Mouse (Mus musculus): ENCODE results near the gene Dmbt1. TPM values are rescaled to one million over a fixed set of nuclear protein-coding genes. Genes with fewer than 3 reads are reported as not detected.
"Not testable (repeated sequence)": the region's sequence is repeated elsewhere in the genome, so short reads cannot be mapped to it uniquely, and the experiment has no call there.

The Dmbt1 gene
- polyA plus RNA-seq, 1 experiment from 2014 or later = 121 TPM

DNA sequence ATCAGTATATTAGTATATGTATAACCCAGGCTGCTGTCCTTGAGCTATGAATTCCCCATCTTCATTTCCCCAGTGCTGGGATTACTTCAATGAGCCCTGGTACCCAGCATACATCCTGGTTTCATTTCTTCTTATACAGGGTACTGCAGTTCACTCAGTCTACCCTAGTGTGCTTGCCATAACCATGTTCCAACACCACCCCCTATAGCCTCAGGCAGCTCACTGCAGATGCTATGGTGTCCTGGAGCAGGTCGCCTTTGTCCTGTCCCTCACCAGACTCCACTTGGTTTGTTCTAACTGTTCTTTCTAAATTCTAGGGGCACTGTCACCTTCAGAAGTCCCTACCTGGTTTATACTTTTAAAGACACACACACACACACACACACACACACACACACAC, 10.8 kb downstream of the Dmbt1 start:
- Histone ChIP-seq H3K9ac (ENCODE audit: low read depth, low read length) (no peak overlapping the region), H3K27me3 (replicated peaks; ENCODE audit: control insufficient read depth, insufficient read depth, low read length) (no peaks in the 10 kb centered on the region), H3K27ac (ENCODE audit: low read depth, low read length) (no peak overlapping the region), H3K9me3 (ENCODE audit: control insufficient read depth) (no peaks in the 10 kb centered on the region), H3K4me1 (replicated peaks; ENCODE audit: control insufficient read depth, insufficient read depth, low read length) (no peaks in the 10 kb centered on the region), H3K4me3 (ENCODE audit: low read depth, low read length) (no peak overlapping the region), H3K36me3 (ENCODE audit: control insufficient read depth, insufficient read depth) (no peaks in the 10 kb centered on the region), H3K4me2 (replicated peaks; ENCODE audit: low read depth) (no peak overlapping the region)
- peak; percentile 73 for TF ChIP-seq CTCF (IDR thresholded peaks at IDR 0.05; ENCODE audit: low read depth)
- no peak for ATAC-seq
- 70% methylated on average over 1 of the region's 1 CpGs for WGBS

DNA sequence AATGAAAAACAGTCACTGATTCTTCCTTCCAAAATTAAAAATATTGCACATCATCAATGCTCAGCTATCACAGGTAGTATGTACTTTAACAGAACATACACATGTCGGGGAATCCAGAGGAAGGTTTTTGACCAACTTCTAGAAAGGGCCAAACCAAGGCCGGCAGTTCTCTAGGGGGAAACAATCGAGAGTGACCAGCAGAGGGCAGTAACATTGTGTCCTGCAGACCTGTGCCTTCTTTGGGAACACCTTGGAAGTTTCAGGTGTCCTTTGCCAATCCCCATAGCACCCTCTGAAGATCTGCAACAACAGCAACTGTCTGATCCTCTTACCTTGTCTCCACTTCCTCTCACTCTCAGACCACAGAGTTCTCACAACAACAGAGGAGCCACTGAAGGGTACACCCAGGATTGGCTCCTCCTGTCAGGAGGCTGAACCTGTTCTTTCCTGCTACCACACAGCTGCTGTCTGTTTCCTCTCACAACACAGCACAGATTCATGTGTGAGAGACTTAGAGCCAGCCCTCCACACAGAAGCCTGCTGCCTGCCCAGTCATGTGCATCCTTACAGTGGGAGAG, 13.5 kb downstream of the Dmbt1 start:
- H3K4me3 ChIP-seq (ENCODE audit: low read depth, low read length); H3K9me3 ChIP-seq (ENCODE audit: control insufficient read depth); ATAC-seq; H3K4me2 ChIP-seq (replicated peaks; ENCODE audit: low read depth); H3K27ac ChIP-seq (ENCODE audit: low read depth, low read length); H3K4me1 ChIP-seq (replicated peaks; ENCODE audit: control insufficient read depth, insufficient read depth, low read length); H3K27me3 ChIP-seq (replicated peaks; ENCODE audit: control insufficient read depth, insufficient read depth, low read length); H3K36me3 ChIP-seq (ENCODE audit: control insufficient read depth, insufficient read depth); H3K9ac ChIP-seq (ENCODE audit: low read depth, low read length): not testable (repeated sequence)
- peak; percentile 69 for TF ChIP-seq CTCF (IDR thresholded peaks at IDR 0.05; ENCODE audit: low read depth)
- 34% methylated on average over 3 of the region's 3 CpGs for WGBS

DNA sequence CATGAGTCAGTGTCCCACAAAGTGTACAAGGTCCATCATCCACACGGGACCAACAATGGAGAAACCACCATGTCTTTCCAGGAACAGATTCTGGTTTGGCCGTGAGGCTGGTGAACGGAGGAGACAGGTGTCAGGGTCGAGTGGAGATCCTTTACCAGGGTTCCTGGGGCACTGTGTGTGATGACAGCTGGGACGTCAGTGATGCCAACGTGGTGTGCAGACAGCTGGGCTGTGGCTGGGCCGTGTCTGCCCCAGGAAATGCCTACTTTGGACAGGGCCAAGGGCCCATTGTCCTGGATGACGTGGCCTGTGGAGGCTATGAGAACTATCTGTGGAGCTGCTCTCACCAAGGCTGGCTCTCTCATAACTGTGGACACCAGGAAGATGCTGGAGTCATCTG, 18.0 kb downstream of the Dmbt1 start:
- 85% methylated on average over 8 of the region's 8 CpGs for WGBS
- H3K4me1 ChIP-seq (replicated peaks; ENCODE audit: control insufficient read depth, insufficient read depth, low read length); H3K4me2 ChIP-seq (replicated peaks; ENCODE audit: low read depth); H3K36me3 ChIP-seq (ENCODE audit: control insufficient read depth, insufficient read depth); H3K4me3 ChIP-seq (ENCODE audit: low read depth, low read length); H3K27ac ChIP-seq (ENCODE audit: low read depth, low read length); H3K27me3 ChIP-seq (replicated peaks; ENCODE audit: control insufficient read depth, insufficient read depth, low read length); H3K9ac ChIP-seq (ENCODE audit: low read depth, low read length); ATAC-seq; H3K9me3 ChIP-seq (ENCODE audit: control insufficient read depth): not testable (repeated sequence)

DNA sequence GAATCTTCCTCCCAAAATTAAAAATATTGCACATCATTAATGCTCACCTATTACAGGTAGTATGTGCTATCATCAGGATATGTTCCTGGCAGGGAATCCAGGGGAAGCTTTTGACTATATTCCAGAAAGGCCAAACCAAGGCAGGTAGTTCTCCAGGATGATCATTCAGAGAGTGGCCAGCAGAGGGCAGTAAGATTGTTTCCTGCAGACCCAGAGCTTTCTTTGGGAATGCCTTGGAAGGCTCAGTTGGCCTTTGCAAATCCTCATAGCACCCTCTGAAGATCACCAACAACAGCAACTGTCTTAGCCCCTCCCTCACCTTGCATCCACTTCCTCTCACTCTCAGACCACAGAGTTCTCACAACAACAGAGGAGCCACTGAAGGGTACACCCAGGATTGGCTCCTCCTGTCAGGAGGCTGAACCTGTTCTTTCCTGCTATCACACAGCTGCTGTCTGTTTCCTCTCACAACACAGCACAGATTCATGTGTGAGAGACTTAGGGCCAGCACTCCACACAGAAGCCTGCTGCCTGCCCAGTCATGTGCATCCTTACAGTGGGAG, 23.0 kb downstream of the Dmbt1 start:
- H3K27ac ChIP-seq (ENCODE audit: low read depth, low read length) = no peak overlapping the region
- no peak for ATAC-seq
- peaks cover 3% of the 10 kb centered on the region; the same call in 1 of the 2 replicates for H3K36me3 ChIP-seq (ENCODE audit: control insufficient read depth, insufficient read depth)
- no peak overlapping the region for H3K4me2 ChIP-seq (replicated peaks; ENCODE audit: low read depth)
- H3K4me1 ChIP-seq (replicated peaks; ENCODE audit: control insufficient read depth, insufficient read depth, low read length) = no peaks in the 10 kb centered on the region
- H3K4me3 ChIP-seq (ENCODE audit: low read depth, low read length) = no peak overlapping the region
- no peaks in the 10 kb centered on the region for H3K9me3 ChIP-seq (ENCODE audit: control insufficient read depth)
- no peaks in the 10 kb centered on the region for H3K27me3 ChIP-seq (replicated peaks; ENCODE audit: control insufficient read depth, insufficient read depth, low read length)
- H3K9ac ChIP-seq (ENCODE audit: low read depth, low read length) = no peak overlapping the region
- TF ChIP-seq CTCF (IDR thresholded peaks at IDR 0.05; ENCODE audit: low read depth) = peak; percentile 70

DNA sequence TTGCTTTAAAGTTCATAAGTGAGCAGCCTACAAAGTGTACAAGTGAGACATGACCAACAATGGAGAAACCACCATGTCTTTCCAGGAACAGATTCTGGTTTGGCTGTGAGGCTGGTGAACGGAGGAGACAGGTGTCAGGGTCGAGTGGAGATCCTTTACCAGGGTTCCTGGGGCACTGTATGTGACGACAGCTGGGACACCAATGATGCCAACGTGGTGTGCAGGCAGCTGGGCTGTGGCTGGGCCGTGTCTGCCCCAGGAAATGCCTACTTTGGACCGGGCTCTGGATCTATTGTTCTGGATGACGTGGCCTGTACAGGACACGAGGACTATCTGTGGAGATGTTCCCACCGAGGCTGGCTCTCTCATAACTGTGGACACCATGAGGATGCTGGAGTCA, 26.1 kb downstream of the Dmbt1 start:
- not testable (repeated sequence) for H3K4me1 ChIP-seq (replicated peaks; ENCODE audit: control insufficient read depth, insufficient read depth, low read length); H3K4me3 ChIP-seq (ENCODE audit: low read depth, low read length); H3K9ac ChIP-seq (ENCODE audit: low read depth, low read length); H3K9me3 ChIP-seq (ENCODE audit: control insufficient read depth); ATAC-seq; H3K27ac ChIP-seq (ENCODE audit: low read depth, low read length); H3K27me3 ChIP-seq (replicated peaks; ENCODE audit: control insufficient read depth, insufficient read depth, low read length); H3K4me2 ChIP-seq (replicated peaks; ENCODE audit: low read depth); H3K36me3 ChIP-seq (ENCODE audit: control insufficient read depth, insufficient read depth)
- WGBS = 78% methylated on average over 9 of the region's 9 CpGs

DNA sequence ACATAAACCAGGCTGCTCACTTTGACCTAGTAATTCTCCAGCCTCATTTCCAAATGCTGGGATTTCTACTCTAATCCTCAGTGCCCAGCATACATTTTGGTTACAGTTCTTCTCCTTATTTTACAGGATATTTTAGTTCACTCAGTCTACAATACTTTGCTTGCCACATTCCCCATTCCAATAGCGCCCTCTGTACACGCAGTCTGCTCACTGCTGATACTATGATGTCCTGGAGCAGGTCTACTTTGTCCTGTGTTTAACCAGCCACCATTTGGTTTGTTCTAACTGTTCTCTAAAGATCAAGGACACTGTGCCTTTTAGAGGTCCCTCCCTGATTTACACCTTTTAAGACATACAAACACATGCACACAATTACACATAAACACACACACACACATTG, 28.0 kb downstream of the Dmbt1 start:
- H3K9ac ChIP-seq (ENCODE audit: low read depth, low read length); H3K9me3 ChIP-seq (ENCODE audit: control insufficient read depth); H3K4me3 ChIP-seq (ENCODE audit: low read depth, low read length); H3K27ac ChIP-seq (ENCODE audit: low read depth, low read length); ATAC-seq; H3K4me1 ChIP-seq (replicated peaks; ENCODE audit: control insufficient read depth, insufficient read depth, low read length); H3K27me3 ChIP-seq (replicated peaks; ENCODE audit: control insufficient read depth, insufficient read depth, low read length); H3K4me2 ChIP-seq (replicated peaks; ENCODE audit: low read depth); H3K36me3 ChIP-seq (ENCODE audit: control insufficient read depth, insufficient read depth): not testable (repeated sequence)
- WGBS = 71% methylated on average over 2 of the region's 2 CpGs
- TF ChIP-seq CTCF (IDR thresholded peaks at IDR 0.05; ENCODE audit: low read depth) = peak; percentile 64

DNA sequence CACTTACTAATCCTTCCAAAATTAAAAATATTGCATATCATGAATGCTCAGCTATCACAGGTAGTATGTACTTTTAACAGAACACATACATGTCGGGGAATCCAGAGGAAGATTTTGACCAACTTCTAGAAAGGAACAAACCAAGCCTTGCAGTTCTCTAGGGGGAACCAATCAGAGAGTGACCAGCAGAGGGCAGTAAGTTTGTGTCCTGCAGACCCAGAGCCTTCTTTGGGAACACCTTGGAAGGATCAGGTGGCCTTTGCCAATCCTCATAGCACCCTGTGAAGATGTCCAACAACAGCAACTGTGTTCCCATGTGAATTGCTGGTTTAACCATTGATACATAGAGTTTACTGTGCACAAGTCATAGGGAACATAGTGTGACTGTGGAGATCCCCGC, 30.7 kb downstream of the Dmbt1 start:
- 93% methylated on average over 2 of the region's 2 CpGs for WGBS
- H3K27me3 ChIP-seq (replicated peaks; ENCODE audit: control insufficient read depth, insufficient read depth, low read length) = no peaks in the 10 kb centered on the region

More for the DNA sequence above, 30.7 kb downstream of the Dmbt1 start:
- Histone ChIP-seq H3K4me1 (replicated peaks; ENCODE audit: control insufficient read depth, insufficient read depth, low read length) (no peaks in the 10 kb centered on the region), H3K27ac (ENCODE audit: low read depth, low read length) (no peak overlapping the region), H3K4me3 (ENCODE audit: low read depth, low read length) (no peak overlapping the region), H3K4me2 (replicated peaks; ENCODE audit: low read depth) (no peak overlapping the region), H3K9me3 (ENCODE audit: control insufficient read depth) (no peaks in the 10 kb centered on the region), H3K9ac (ENCODE audit: low read depth, low read length) (no peak overlapping the region), H3K36me3 (ENCODE audit: control insufficient read depth, insufficient read depth) (no peaks in the 10 kb centered on the region; the same call in 1 of the 2 replicates)
- TF ChIP-seq CTCF (IDR thresholded peaks at IDR 0.05; ENCODE audit: low read depth) = peak; percentile 57
- ATAC-seq = no peak
